Mouse (Mus musculus) myocyte (in vitro differentiated cells): ENCODE measurements around the gene Med13l.

Experiments
- CEBPB ChIP-seq: IDR thresholded peaks from 2 replicates; pipeline ENCODE4 v1.6.1; 2011; ENCODE audit warnings: mild to moderate bottlenecking, moderate library complexity; ENCODE audit not compliant: poor library complexity, insufficient read depth, severe bottlenecking
- E2F4 ChIP-seq: IDR thresholded peaks from one replicate; pipeline ENCODE4 v1.6.1; 2011; ENCODE audit warnings: mild to moderate bottlenecking, control low read depth, moderate library complexity; ENCODE audit not compliant: insufficient read depth
- MAX ChIP-seq: IDR thresholded peaks from one replicate; pipeline ENCODE4 v1.6.1; 2011; ENCODE audit warnings: low read depth, mild to moderate bottlenecking, control low read depth
- MYOD1 ChIP-seq, 3 experiments: IDR thresholded peaks; one replicate each; pipeline ENCODE4 v1.6.1; 2011; ENCODE audit warnings: control low read depth in 2 of 3, low read depth in 2 of 3, mild to moderate bottlenecking in 2 of 3, moderate library complexity in 1 of 3; ENCODE audit not compliant: insufficient read length in 2 of 3, control insufficient read depth in 1 of 3
- MYOG ChIP-seq, 3 experiments: IDR thresholded peaks; one replicate each; pipeline ENCODE4 v1.6.1; 2011; ENCODE audit warnings: control low read depth in 2 of 3, low read depth in 2 of 3, mild to moderate bottlenecking in 2 of 3; ENCODE audit not compliant: insufficient read length in 2 of 3, control insufficient read depth in 1 of 3, insufficient read depth in 1 of 3
- POLR2A ChIP-seq: IDR thresholded peaks from one replicate; pipeline ENCODE4 v1.6.1; 2011; ENCODE audit warnings: low read depth, mild to moderate bottlenecking, control low read depth, moderate library complexity; ENCODE audit not compliant: insufficient read length
- POLR2AphosphoS2 ChIP-seq: IDR thresholded peaks from one replicate; pipeline ENCODE4 v1.6.1; 2011; ENCODE audit warnings: low read depth, control low read depth; ENCODE audit not compliant: insufficient read length
- SRF ChIP-seq: IDR thresholded peaks from one replicate; pipeline ENCODE4 v1.6.1; 2011; ENCODE audit warnings: low read depth; ENCODE audit not compliant: control insufficient read depth, insufficient read length
- TCF12 ChIP-seq: IDR thresholded peaks from one replicate; pipeline ENCODE4 v1.6.1; 2011; ENCODE audit warnings: mild to moderate bottlenecking, control low read depth; ENCODE audit not compliant: poor library complexity, insufficient read depth, severe bottlenecking
- USF1 ChIP-seq: IDR thresholded peaks from one replicate; pipeline ENCODE4 v1.6.1; 2011; ENCODE audit warnings: low read depth, mild to moderate bottlenecking, control low read depth, moderate library complexity

- TF ChIP-seq CEBPB (no peak), POLR2A (no peak), MYOG (IDR thresholded peaks at IDR 0.05; ENCODE audit: control insufficient read depth in 1 of 3, insufficient read depth in 1 of 3, insufficient read length in 2 of 3, low read depth in 2 of 3) (no peak), TCF12 (no peak), USF1 (no peak), MAX (no peak), SRF (no peak), MYOD1 (IDR thresholded peaks at IDR 0.05; ENCODE audit: control insufficient read depth in 1 of 3, insufficient read length in 2 of 3, low read depth in 2 of 3) (no peak), POLR2AphosphoS2 (no peak), E2F4 (no peak)
These were observed 125.5 kb downstream of the Med13l start for GRCm38 (mm10) chr5:118686021-118686420.
